Mouse (Mus musculus) CD8-positive naive resting alpha-beta T cell, adult 2 months (primary cell): ENCODE results near the gene Fam72a.

Source experiments
- DNase-seq, 2 experiments: peaks; one replicate each; pipeline ENCODE4 v3.0.0; 2022; ENCODE audit warnings: low read depth in 2 of 2, low spot score in 2 of 2

Gene Fam72a

GRCm38 (mm10) chr1:131527281-131528080, at the start of gene Fam72a, which contains the start of gene Srgap2:
Fam72a (plus strand) TSS chr1:131527903.
Srgap2 (minus strand) TSS chr1:131527352.
- DNase-seq = peak; percentile 94 to 95

- no peak for DNase-seq
Measured at GRCm38 (mm10) chr1:131478770-131479305, 48.9 kb upstream of the Fam72a start.

- DNase-seq = no peak
Measured at GRCm38 (mm10) chr1:131481391-131481790, 46.3 kb upstream of the Fam72a start.

- DNase-seq = no peak
Measured at GRCm38 (mm10) chr1:131482242-131482641, 45.5 kb upstream of the Fam72a start.

GRCm38 (mm10) chr1:131486094-131486850, 41.4 kb upstream of the Fam72a start:
- no peak for DNase-seq

GRCm38 (mm10) chr1:131489312-131489711, 38.4 kb upstream of the Fam72a start:
- no peak for DNase-seq

- DNase-seq = no peak
Measured at GRCm38 (mm10) chr1:131491579-131491978, 36.1 kb upstream of the Fam72a start.

- DNase-seq = no peak
Measured at GRCm38 (mm10) chr1:131492360-131492759, 35.3 kb upstream of the Fam72a start.

DNA sequence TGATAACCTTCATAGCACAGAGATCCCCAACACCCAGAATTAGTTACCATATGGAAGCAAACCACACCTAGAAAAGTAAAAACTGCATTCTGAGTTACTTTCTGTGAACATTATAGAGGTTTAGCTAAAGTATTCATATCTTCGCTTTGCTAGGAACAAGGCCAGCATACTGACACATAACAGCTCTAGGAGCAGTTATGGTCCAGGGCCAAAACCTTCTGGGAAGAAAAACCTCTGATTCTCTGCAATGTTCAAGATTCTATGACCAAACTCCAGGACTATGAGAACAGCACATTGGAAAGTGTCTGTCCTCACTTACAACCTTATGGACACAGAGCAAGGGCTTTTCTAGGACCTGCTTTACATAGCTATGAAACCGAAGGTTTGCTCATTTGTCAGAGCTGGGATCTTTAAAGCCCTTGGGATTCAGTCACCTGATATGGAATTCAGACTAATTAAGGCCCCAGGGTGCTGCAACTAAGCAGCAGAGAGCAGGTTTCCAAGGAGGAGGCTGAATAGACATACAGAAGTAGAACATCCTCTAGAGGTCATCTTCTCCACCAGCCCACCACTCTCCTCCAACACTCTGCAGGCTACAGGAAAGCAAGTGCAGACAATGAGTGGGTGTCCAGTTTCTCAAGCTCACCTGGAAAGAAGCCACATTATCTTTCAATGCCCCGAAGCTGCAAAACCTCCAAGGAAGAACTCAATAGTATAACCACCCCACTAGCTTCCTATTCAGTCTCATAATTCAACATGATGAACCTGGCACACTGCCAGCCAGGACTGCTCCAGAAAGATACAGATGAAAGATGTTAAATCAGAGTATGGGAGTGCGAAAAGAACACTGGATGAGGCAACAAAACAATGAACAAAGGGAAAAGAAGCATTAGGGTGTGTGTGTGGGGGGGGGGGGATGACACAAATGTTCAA, 33.5 kb upstream of the Fam72a start:
- DNase-seq = no peak

DNA sequence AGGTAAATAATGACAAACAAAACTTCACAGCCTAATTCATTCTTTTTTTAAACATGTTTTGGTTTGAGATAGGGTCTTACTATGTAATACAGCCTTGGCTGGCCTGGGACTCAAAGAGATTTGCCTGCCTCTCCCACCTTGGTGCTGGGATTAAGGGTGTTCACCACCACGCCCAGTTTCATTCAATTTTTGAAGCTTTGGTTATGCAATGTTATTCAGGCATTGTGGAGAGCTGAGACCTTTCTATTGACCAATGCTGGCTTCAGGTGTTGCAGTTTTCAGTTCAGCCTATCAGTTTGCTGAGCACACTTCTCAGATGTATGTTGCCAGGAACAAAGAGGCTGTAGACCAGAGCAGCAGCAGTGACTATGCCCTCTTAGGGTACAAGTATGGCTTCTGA, 29.5 kb upstream of the Fam72a start:
- DNase-seq = no peak

DNA sequence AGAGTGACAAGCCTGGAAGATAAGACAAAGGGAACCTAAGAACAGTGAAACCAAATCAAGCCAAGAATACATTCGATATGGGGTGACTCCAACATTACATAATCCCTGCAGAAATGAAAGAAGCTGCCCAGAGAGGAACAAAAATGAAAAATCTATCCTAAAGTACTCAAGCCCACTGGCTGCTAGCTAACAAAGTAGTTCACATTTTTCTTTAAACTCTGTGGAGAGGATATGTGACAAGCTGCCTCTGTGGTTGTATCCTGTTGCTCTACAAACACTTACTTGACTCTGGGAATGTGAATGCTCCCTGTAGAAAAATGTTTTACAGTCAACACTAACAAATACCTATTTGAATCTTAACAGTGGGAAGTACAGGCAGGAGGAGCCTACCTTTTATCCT, 26.0 kb upstream of the Fam72a start:
- no peak for DNase-seq

GRCm38 (mm10) chr1:131511131-131511530, 16.6 kb upstream of the Fam72a start:
- DNase-seq = no peak

GRCm38 (mm10) chr1:131511661-131512500, 15.8 kb upstream of the Fam72a start:
- DNase-seq = no peak

- no peak for DNase-seq
Measured at GRCm38 (mm10) chr1:131513136-131513535, 14.6 kb upstream of the Fam72a start.

DNA sequence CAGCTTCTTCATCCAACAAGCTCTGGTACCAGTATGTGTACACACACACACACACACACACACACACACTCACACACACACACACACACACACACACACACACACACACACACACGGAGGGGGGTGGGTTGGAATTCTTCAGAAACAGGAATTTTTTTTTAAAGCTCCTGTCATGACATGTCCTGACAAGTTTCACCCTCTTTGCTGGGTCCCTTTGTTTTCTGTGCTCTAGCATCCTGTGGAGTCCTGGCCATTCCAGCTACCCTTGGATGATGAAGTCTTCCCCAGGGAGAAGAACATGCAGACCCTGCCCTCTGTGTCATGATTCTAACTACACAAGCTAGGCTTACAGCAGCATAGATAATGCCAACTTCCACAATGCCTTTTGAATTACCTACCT, 13.5 kb upstream of the Fam72a start:
- no peak for DNase-seq

- no peak for DNase-seq
Measured at GRCm38 (mm10) chr1:131516588-131516987, 11.1 kb upstream of the Fam72a start.

DNA sequence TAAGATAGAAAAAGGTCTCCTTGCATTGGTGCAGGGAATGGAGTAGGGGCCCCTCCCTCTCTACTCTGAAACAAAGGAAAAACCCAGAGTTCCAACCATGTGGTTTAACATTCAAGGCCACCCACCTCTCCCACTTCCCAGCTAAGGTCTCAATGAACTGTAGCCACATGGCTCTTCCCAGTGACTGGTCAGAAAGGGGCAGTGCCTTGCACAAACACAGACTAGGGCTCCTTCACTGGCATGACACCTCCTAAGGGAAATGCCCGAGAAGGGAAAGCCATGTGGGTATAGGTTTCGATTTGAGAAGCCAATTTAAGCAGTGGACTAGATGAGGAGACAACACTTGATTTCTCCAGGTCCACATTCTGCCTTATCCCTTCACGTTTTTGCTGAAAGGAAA, 3.9 kb upstream of the Fam72a start:
- DNase-seq = no peak

GRCm38 (mm10) chr1:131525101-131525585, 2.6 kb upstream of the Fam72a start:
- DNase-seq = peak; percentile 13 to 15

GRCm38 (mm10) chr1:131525586-131526271, 2.0 kb upstream of the Fam72a start:
- peak in 1 of 2 experiments; percentile 7 for DNase-seq
